Mouse (Mus musculus) liver, adult 2 months (tissue): ENCODE data around the gene Sdhaf4.

Experiments used
- CTCF ChIP-seq: fragments of 200-500 bp; IDR thresholded peaks from 2 replicates; pipeline ENCODE4 v1.5.1; 2011; ENCODE audit warnings: low read depth, low read length, control low read depth
- POLR2A ChIP-seq: fragments of 200-500 bp; IDR thresholded peaks from 2 replicates; pipeline ENCODE4 v1.6.1; 2011; ENCODE audit warnings: low read length, control low read depth; ENCODE audit not compliant: insufficient read depth; ENCODE audit errors: extremely low read depth

DNA sequence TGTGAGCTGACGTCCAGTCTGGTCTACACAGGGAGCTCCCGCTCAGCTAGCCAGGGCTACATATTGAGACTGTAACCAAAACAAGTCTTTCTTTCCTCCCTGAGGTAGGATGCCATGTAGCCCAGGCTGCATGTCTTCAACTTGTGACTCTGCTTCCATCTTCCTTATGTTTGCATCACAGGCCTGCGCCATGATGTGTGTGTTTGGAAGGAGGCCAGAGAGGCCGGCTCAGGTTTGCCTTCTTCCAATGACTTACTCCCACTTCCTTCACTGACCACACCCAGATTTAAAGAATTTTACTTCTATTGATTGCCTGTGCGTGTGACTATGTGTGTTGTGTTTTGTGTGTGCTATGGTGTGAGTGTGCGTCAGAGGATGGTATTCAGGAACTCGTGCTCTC, 6.6 kb downstream of the Sdhaf4 start:
- no peak for TF ChIP-seq CTCF
- no peak for TF ChIP-seq POLR2A
